Mouse (Mus musculus) T-helper 17 cell (primary cell): Measurements from ENCODE around the gene Scel.

ENCODE experiments used
- in situ Hi-C, 2 experiments: fragments of 300-600 bp; cut with MboI, MseI; formaldehyde crosslinking; loops; 1 replicate in 1 of 2; 2 replicates in 1 of 2; pipeline ENCODE4 v1.15.1; 2025; ENCODE audit warnings: high pct_unique_total_duplicates in 2 of 2

Scel gene

GRCm38 (mm10) chr14:103647981-103648380 lies 134.8 kb downstream of the Scel start:
- in situ Hi-C loops = no loop called here

GRCm38 (mm10) chr14:103648623-103649255 lies 135.6 kb downstream of the Scel start:
- in situ Hi-C loops = no loop called here

GRCm38 (mm10) chr14:103649302-103649701 lies 136.2 kb downstream of the Scel start:
- in situ Hi-C loops = no loop called here

- in situ Hi-C loops = loop anchor here (25.0 kb wide), 2 partner anchors 563 to 862 kb away; partner anchors contain the start of genes Fbxl3 (in 1 of the 2) and Rnf219 (in 1 of the 2)
Observed at GRCm38 (mm10) chr14:103649896-103650334, 136.8 kb downstream of the Scel start, which contains the start of gene Slain1. Gene Slain1 (plus strand): TSS chr14:103650228.

GRCm38 (mm10) chr14:103650413-103651101 lies 137.4 kb downstream of the Scel start:
- in situ Hi-C loops = loop anchor here (25.0 kb wide), 2 partner anchors 563 to 862 kb away; partner anchors contain the start of genes Fbxl3 (in 1 of the 2) and Rnf219 (in 1 of the 2)

- in situ Hi-C loops = loop anchor here (25.0 kb wide), 2 partner anchors 564 to 861 kb away; partner anchors contain the start of genes Fbxl3 (in 1 of the 2) and Rnf219 (in 1 of the 2)
Observed at GRCm38 (mm10) chr14:103651106-103651505, 138.0 kb downstream of the Scel start.

- in situ Hi-C loops = loop anchor here (25.0 kb wide), 2 partner anchors 564 to 861 kb away; partner anchors contain the start of genes Fbxl3 (in 1 of the 2) and Rnf219 (in 1 of the 2)
Observed at GRCm38 (mm10) chr14:103651562-103651961, 138.4 kb downstream of the Scel start.

GRCm38 (mm10) chr14:103652524-103652923 lies 139.4 kb downstream of the Scel start:
- in situ Hi-C loops = loop anchor here (25.0 kb wide), 2 partner anchors 565 to 860 kb away; partner anchors contain the start of genes Fbxl3 (in 1 of the 2) and Rnf219 (in 1 of the 2)

GRCm38 (mm10) chr14:103653800-103654199 lies 140.7 kb downstream of the Scel start:
- in situ Hi-C loops = loop anchor here (25.0 kb wide), 2 partner anchors 566 to 859 kb away; partner anchors contain the start of genes Fbxl3 (in 1 of the 2) and Rnf219 (in 1 of the 2)

GRCm38 (mm10) chr14:103655448-103655847 lies 142.3 kb downstream of the Scel start:
- in situ Hi-C loops = loop anchor here (25.0 kb wide), 2 partner anchors 568 to 857 kb away; partner anchors contain the start of genes Fbxl3 (in 1 of the 2) and Rnf219 (in 1 of the 2)

- in situ Hi-C loops = loop anchor here (25.0 kb wide), 2 partner anchors 571 to 854 kb away; partner anchors contain the start of genes Fbxl3 (in 1 of the 2) and Rnf219 (in 1 of the 2)
Observed at GRCm38 (mm10) chr14:103657876-103658275, 144.7 kb downstream of the Scel start.
